Mouse (Mus musculus): ENCODE measurements around the gene Tcf20. TPM values are rescaled to one million over a fixed set of nuclear protein-coding genes. Genes with fewer than 3 reads are reported as not detected.
"Not testable (repeated sequence)": the region's sequence is repeated elsewhere in the genome, so short reads cannot be mapped to it uniquely, and the experiment has no call there.

The Tcf20 gene
- polyA plus RNA-seq, 1 experiment from 2014 or later = 10.9 TPM

GRCm38 (mm10) chr15:82783800-82784199 lies 203.9 kb downstream of the Tcf20 start:
- no peak overlapping the region for H3K9ac ChIP-seq
- no peaks in the 10 kb centered on the region for H3K9me3 ChIP-seq (ENCODE audit: low read depth, low read length)
- DNase-seq (peak; percentile 58), ATAC-seq (ENCODE audit: insufficient read depth) (peak; percentile 44; the same call in 1 of the 2 replicates)
- 26% methylated on average over 1 of the region's 1 CpGs for WGBS
- no peak overlapping the region for H3K4me2 ChIP-seq
- H3K4me1 ChIP-seq (ENCODE audit: insufficient read depth) = no peaks in the 10 kb centered on the region
- H3K4me3 ChIP-seq (ENCODE audit: low read depth, low read length) = no peak overlapping the region
- no peak overlapping the region for H3K27ac ChIP-seq (ENCODE audit: low read depth)
- TF ChIP-seq CTCF (IDR thresholded peaks at IDR 0.05; ENCODE audit: low read depth) = no peak
- H3K27me3 ChIP-seq (ENCODE audit: insufficient read depth, low read length) = no peaks in the 10 kb centered on the region
- H3K36me3 ChIP-seq (ENCODE audit: insufficient read depth) = no peaks in the 10 kb centered on the region

- not testable (repeated sequence) for DNase-seq; H3K27ac ChIP-seq (ENCODE audit: low read depth); H3K9ac ChIP-seq; ATAC-seq (ENCODE audit: insufficient read depth); H3K4me2 ChIP-seq; H3K9me3 ChIP-seq (ENCODE audit: low read depth, low read length); H3K4me1 ChIP-seq (ENCODE audit: insufficient read depth); H3K27me3 ChIP-seq (ENCODE audit: insufficient read depth, low read length); H3K36me3 ChIP-seq (ENCODE audit: insufficient read depth); H3K4me3 ChIP-seq (ENCODE audit: low read depth, low read length)
- WGBS = 81% methylated on average over 5 of the region's 5 CpGs
Observed at GRCm38 (mm10) chr15:82777856-82778255, 209.8 kb downstream of the Tcf20 start.

GRCm38 (mm10) chr15:82765943-82766342 lies 221.7 kb downstream of the Tcf20 start:
- no peaks in the 10 kb centered on the region for H3K27me3 ChIP-seq (ENCODE audit: insufficient read depth, low read length)
- no peak overlapping the region for H3K4me3 ChIP-seq (ENCODE audit: low read depth, low read length)
- no peak overlapping the region for H3K9ac ChIP-seq
- ATAC-seq (ENCODE audit: insufficient read depth) (no peak), DNase-seq (no peak)
- H3K36me3 ChIP-seq (ENCODE audit: insufficient read depth) = no peaks in the 10 kb centered on the region
- 83% methylated on average over 2 of the region's 2 CpGs for WGBS
- no peaks in the 10 kb centered on the region for H3K9me3 ChIP-seq (ENCODE audit: low read depth, low read length)
- H3K4me1 ChIP-seq (ENCODE audit: insufficient read depth) = no peaks in the 10 kb centered on the region
- no peak overlapping the region for H3K4me2 ChIP-seq
- no peak overlapping the region for H3K27ac ChIP-seq (ENCODE audit: low read depth)
- TF ChIP-seq CTCF (IDR thresholded peaks at IDR 0.05; ENCODE audit: low read depth) = no peak

GRCm38 (mm10) chr15:82764881-82765280 lies 222.8 kb downstream of the Tcf20 start:
- DNase-seq (no peak), ATAC-seq (ENCODE audit: insufficient read depth) (no peak)
- no peak for TF ChIP-seq CTCF (IDR thresholded peaks at IDR 0.05; ENCODE audit: low read depth)
- Histone ChIP-seq H3K9ac (no peak overlapping the region), H3K4me2 (no peak overlapping the region), H3K4me1 (ENCODE audit: insufficient read depth) (no peaks in the 10 kb centered on the region), H3K36me3 (ENCODE audit: insufficient read depth) (no peaks in the 10 kb centered on the region), H3K27me3 (ENCODE audit: insufficient read depth, low read length) (no peaks in the 10 kb centered on the region), H3K9me3 (ENCODE audit: low read depth, low read length) (no peaks in the 10 kb centered on the region), H3K27ac (ENCODE audit: low read depth) (no peak overlapping the region), H3K4me3 (ENCODE audit: low read depth, low read length) (no peak overlapping the region)
- 77% methylated on average over 6 of the region's 6 CpGs for WGBS

- no peak within 1 kb of the TSS for H3K4me2 ChIP-seq
- H3K4me3 ChIP-seq (ENCODE audit: low read depth, low read length) = no peak within 1 kb of the TSS
- WGBS = 90% methylated on average over 9 of the region's 9 CpGs
- H3K36me3 ChIP-seq (ENCODE audit: insufficient read depth) = no peaks in the 10 kb centered on the region
- no peak for DNase-seq
- no peaks in the 10 kb centered on the region for H3K4me1 ChIP-seq (ENCODE audit: insufficient read depth)
- no peaks in the 10 kb centered on the region for H3K9me3 ChIP-seq (ENCODE audit: low read depth, low read length)
- no peaks in the 10 kb centered on the region for H3K27me3 ChIP-seq (ENCODE audit: insufficient read depth, low read length)
- H3K27ac ChIP-seq (ENCODE audit: low read depth) = no peak within 1 kb of the TSS
- no peak within 1 kb of the TSS for H3K9ac ChIP-seq
- no peak for TF ChIP-seq CTCF (IDR thresholded peaks at IDR 0.05; ENCODE audit: low read depth)
- ATAC-seq (ENCODE audit: insufficient read depth) = no peak
Observed at GRCm38 (mm10) chr15:82763631-82764420, 223.8 kb downstream of the Tcf20 start, which contains the start of gene Cyp2d40. Gene Cyp2d40, minus strand, starts transcription at chr15:82764183.

Small RNA genes within 50 kb of the gene (microRNA-seq; reads per million reads assigned to microRNA genes)
- not detected for gene Gm27618 (ENCODE audit: borderline number of aligned reads)
- gene Mir3080 (ENCODE audit: borderline number of aligned reads) = 20.4 reads per million, percentile 32 among the genes with 10 or more reads in this experiment

Other genes with a start within 250 kb of the Tcf20 start
- not detected in 2 replicates for gene Cyp2d40, start 223.7 kb downstream of the Tcf20 start, polyA plus RNA-seq (2014; fragmentation: Nextera tagmentation; extraction: Ambion mirVana)
- not detected in 2 replicates for gene Cyp2d26, start 193.6 kb downstream of the Tcf20 start, polyA plus RNA-seq (2014; fragmentation: Nextera tagmentation; extraction: Ambion mirVana)
- 3.6 and 3.9 TPM in 2 replicates for gene Nfam1, start 45.4 kb upstream of the Tcf20 start, polyA plus RNA-seq (2014; fragmentation: Nextera tagmentation; extraction: Ambion mirVana)
- gene Serhl, start 101.6 kb upstream of the Tcf20 start, polyA plus RNA-seq (2014; fragmentation: Nextera tagmentation; extraction: Ambion mirVana) = 60.6 and 68.1 TPM in 2 replicates
- 51.0 and 59.3 TPM in 2 replicates for gene Rrp7a, start 134.9 kb upstream of the Tcf20 start, polyA plus RNA-seq (2014; fragmentation: Nextera tagmentation; extraction: Ambion mirVana)
- 159 and 162 TPM in 2 replicates for gene Poldip3, start 161.5 kb upstream of the Tcf20 start, polyA plus RNA-seq (2014; fragmentation: Nextera tagmentation; extraction: Ambion mirVana)
- 161 and 164 TPM in 2 replicates for gene Cyb5r3, start 184.7 kb upstream of the Tcf20 start, polyA plus RNA-seq (2014; fragmentation: Nextera tagmentation; extraction: Ambion mirVana)